Mouse (Mus musculus) kidney, adult 8-10 months (tissue): Measurements from ENCODE around the gene Agtpbp1.
"Not testable (repeated sequence)": the region's sequence is repeated elsewhere in the genome, so short reads cannot be mapped to it uniquely, and the experiment has no call there.

Experiments
- DNase-seq, 2 experiments: peaks; one replicate each; pipeline ENCODE4 v3.0.0; 2022

Gene Agtpbp1

GRCm38 (mm10) chr13:59477928-59478327, 107.1 kb downstream of the Agtpbp1 start:
- not testable (repeated sequence) for DNase-seq

- DNase-seq = no peak
Measured at GRCm38 (mm10) chr13:59477451-59477850, 107.6 kb downstream of the Agtpbp1 start.

DNA sequence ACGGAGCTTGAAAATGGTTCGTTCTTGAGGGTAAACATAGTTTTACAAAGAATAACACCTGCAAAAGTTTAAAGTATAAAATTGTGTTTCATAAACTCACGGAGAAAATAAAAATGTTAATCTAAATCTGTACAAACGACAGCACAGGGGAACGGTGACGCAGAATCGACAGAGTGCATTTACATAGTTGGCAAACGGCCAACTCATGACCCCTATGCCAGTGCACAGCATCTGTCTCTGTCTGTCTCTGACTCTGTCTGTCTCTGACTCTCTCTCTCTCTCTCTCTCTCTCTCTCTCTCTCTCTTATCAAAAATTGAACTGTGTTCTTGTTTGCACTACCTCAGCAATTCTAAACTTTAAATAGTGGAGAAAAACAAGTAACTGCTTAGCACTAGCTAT, 110.1 kb downstream of the Agtpbp1 start:
- DNase-seq = no peak

- no peak for DNase-seq
Measured at GRCm38 (mm10) chr13:59473341-59473740, 111.7 kb downstream of the Agtpbp1 start.

DNA sequence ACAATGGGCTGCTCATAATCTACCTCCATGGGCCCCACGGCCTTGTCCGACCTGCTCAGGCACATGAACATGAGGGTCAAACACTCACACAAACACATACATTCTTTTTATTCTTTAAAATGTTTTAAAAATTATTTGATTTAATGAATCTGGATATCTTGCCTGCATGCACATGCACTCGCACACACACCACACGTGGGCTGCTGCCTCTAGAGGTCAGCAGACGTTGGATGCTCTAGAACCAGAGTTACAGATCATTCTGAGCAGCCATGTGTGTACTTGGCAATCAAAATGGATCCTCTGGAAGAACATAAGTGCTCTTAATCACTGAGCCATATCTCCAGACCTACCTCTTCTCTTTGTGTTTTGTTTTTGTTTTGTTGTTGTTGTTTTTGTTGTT, 112.8 kb downstream of the Agtpbp1 start:
- no peak for DNase-seq

- no peak for DNase-seq
Measured at GRCm38 (mm10) chr13:59469701-59470100, 115.3 kb downstream of the Agtpbp1 start.

DNA sequence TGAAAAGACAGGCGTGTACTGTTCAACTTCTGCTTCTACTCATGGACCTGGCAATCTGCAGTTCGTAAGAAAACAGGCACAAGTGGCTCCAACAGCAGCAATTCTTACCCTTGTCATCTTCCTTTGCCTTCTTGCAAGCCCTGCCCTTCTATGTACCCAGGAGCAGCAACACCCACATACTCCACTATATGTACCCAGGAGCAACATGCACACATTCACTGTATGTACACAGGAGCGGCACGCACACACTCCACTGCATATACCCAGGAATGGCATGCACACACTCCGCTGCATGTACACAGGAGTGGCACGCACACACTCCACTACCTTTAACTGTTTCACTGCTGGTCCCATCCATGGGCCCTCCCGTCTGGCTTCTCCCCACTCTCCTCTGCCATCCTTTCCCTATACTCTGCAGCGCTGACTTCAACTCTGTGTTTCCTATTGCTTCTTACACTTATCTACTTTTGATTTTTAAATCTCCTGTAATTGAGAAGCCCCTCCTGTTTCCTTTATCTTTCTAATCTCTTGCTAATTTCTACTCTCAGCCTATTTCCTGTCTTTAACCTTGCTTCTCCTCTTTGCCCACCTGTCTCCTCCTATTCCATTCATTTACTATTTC, 116.7 kb downstream of the Agtpbp1 start:
- DNase-seq = no peak

- DNase-seq = peak; percentile 36 to 40
Measured at GRCm38 (mm10) chr13:59467591-59467990, 117.4 kb downstream of the Agtpbp1 start.

- no peak for DNase-seq
Measured at GRCm38 (mm10) chr13:59460958-59461357, 124.1 kb downstream of the Agtpbp1 start.

GRCm38 (mm10) chr13:59456203-59456602, 128.8 kb downstream of the Agtpbp1 start:
- no peak for DNase-seq

DNA sequence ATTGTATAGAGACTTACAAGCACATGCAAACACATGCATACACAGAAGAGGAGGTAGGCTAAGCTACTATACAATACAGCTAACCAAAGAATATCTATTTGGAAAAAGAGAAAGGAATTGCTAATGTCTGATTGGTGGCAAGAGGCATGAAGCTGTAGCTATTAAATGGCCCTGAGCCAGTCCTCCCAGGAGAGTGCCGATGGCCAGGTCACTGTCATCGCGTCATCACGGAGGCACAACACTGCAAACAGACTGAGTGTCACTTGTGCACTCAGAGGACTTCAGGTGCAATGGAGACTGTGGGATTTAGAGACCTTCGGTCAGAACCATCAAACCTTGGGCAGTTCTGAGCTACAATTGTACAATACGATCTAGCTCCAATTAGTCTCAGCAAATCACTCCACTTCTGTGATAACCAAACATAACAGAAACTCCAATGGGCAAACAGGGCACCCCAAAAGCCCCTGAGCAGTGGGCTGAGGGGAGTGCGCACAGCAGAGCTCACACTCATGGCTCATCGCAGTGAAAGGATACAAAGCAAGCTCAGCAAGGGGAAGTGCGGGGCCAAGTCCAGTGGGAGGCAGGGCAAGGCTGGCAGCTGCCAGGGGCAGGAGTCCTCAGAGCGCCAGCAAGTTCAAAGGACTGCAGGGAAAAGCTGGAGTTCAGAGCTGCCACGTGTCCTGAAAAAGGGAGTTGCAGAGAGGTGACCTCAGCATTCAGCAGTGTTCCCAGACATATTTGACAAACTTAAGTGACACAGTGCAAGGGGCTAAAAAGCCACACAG, 130.8 kb downstream of the Agtpbp1 start:
- DNase-seq = peak; percentile 81 to 84

GRCm38 (mm10) chr13:59453582-59453981, 131.4 kb downstream of the Agtpbp1 start:
- no peak for DNase-seq

GRCm38 (mm10) chr13:59453045-59453444, 132.0 kb downstream of the Agtpbp1 start:
- DNase-seq = peak; percentile 69 to 82

DNA sequence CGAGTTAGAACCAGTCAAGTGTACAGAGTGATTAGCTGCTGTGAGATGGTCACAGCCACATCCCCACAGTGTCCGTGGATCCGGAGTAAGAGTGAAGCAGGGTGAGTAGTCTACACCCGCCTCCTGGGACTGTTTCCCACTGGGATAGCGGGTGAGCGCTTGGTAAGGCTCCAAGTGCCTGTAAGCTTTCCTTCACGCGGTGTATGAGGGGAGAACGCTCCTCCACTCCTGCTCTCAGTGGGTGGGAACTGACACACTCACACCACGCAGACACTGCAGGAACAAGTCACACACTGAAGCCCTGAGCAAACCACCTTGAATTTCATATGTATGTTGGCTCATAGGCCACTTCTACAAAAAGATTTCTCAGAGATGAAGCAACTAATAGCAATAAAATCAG, 134.2 kb downstream of the Agtpbp1 start:
- DNase-seq = no peak

- DNase-seq = no peak
Measured at GRCm38 (mm10) chr13:59447130-59447529, 137.9 kb downstream of the Agtpbp1 start.

GRCm38 (mm10) chr13:59445179-59445578, 139.8 kb downstream of the Agtpbp1 start:
- DNase-seq = no peak

GRCm38 (mm10) chr13:59444371-59444770, 140.7 kb downstream of the Agtpbp1 start:
- peak in 1 of 2 experiments; percentile 17 for DNase-seq

DNA sequence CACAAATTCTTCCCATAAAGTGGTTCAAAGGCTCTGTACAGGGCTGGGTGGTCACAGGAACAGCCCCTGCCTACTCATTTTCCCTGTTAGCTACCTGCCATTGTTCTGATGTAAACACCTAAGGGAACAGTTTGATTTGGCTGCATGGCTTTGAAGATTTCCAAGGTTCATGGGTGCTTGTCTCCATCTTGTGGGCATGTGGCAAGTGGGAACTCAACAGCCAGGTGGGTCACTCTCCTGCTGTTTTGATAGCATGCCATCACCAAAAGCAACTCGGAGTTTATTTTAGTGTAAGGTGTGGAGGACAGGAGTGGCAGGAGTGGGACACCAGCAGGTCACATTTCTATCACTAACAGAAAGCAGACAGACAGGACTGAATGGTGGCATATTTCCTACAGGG, 145.3 kb downstream of the Agtpbp1 start:
- DNase-seq = no peak

DNA sequence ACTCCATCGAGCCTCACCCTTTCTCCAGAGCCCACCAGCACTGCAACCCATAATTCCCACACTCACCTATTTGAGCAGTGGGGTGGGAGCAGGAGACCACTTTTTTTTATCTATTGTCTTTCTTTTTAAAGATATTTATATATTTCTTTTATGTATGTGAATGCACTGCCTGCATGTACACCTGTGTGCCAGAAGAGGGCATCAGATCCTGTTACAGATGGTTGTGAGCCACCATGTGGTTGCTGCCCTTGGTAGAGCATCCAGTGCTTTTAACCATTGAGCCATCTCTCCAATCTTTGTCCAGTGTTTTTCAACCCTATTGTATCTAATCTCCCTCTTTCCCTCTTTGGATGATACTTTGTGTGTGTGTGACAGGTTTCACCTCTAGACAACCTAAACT, 150.5 kb downstream of the Agtpbp1 start:
- no peak for DNase-seq

DNA sequence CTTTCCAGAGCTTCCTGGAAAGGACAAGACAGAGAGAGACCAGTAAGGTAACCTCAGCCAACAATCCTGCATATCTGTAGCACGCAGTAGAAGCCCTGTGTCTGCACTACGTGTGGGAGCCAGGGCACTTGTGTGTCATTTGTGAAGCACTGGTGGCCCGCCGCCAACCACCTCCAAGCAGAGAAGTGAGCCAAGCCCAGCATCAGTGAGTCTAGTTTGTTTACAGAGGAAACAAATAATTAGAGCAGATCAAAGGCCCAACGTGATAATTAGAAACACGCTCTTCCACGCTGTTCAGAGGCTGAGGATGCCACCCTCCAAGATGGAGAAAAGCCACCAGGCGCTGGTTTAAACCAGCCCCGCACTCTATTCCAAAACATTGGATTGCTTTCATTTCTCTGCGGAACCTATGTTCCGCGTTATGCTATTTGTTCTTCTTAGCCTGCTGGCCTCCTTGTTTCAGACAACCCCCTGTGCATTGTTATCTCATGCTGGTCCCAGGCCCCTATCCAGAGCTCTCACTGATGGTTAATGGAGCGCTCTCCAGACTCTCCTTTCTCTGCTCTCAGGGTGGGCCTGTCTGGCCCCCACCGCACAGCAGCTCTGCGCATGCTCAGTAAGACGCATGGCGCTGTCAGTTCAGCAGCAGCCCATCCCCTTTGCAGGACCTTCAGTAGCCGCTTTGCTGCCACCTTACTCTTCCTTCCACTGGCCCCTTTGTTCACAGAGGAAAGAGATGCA, 153.7 kb downstream of the Agtpbp1 start:
- no peak for DNase-seq

GRCm38 (mm10) chr13:59429369-59429768, 155.7 kb downstream of the Agtpbp1 start:
- no peak for DNase-seq

DNA sequence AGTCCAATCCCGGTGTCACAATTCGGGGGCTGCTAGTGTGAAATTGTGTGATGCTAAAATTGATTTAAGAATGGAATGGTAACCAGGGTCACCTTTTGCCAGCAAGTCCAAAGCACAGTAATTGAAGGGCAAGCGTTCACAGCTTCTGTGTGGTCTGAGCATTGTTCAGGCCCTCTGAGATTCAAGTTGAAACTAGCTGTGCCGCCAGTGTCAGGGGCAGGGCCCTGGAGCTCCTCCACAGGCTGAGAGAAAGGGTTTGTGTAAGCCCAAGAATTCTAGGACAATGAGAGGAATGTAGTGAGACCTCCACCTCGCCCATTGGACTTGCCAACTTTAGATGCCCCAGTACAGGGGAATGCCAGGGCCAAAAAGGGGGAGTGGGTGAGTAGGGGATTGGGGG, 161.2 kb downstream of the Agtpbp1 start:
- DNase-seq = no peak

- DNase-seq = no peak
Measured at GRCm38 (mm10) chr13:59416530-59417230, 168.3 kb downstream of the Agtpbp1 start.
